Mouse (Mus musculus): ENCODE results near the gene Pgc.

GRCm38 (mm10) chr17:47757056-47757610, 30.5 kb downstream of the Pgc start:
- TF ChIP-seq CTCF (IDR thresholded peaks at IDR 0.05; ENCODE audit: low read depth, low read length): no peak
- no peak for TF ChIP-seq POLR2A (IDR thresholded peaks at IDR 0.05; ENCODE audit: extremely low read depth, insufficient read depth, low read length)

Data from liver, adult 2 months (tissue).